Mouse (Mus musculus) right cerebral cortex, postnatal 36 days (tissue): Measurements from ENCODE around the gene 1700007K13Rik.
"Not testable (repeated sequence)": the region's sequence is repeated elsewhere in the genome, so short reads cannot be mapped to it uniquely, and the experiment has no call there.

Experiments
- DNase-seq, 2 experiments: peaks; one replicate each; pipeline ENCODE4 v3.0.0; 2022; ENCODE audit warnings: low spot score in 2 of 2, mixed read lengths in 1 of 2

Gene 1700007K13Rik

GRCm38 (mm10) chr2:28465836-28466518 is at the start of gene 1700007K13Rik:
Gene 1700007K13Rik (minus strand): TSS chr2:28466332.
- DNase-seq = peak; percentile 64 to 85

- peak in 1 of 2 experiments; percentile 77 for DNase-seq
Measured at GRCm38 (mm10) chr2:28514489-28514888, 48.4 kb upstream of the 1700007K13Rik start.

GRCm38 (mm10) chr2:28513431-28514370 is 47.6 kb upstream of the 1700007K13Rik start:
- no peak for DNase-seq

- no peak for DNase-seq
Measured at GRCm38 (mm10) chr2:28512798-28513401, 46.8 kb upstream of the 1700007K13Rik start, which contains the start of gene Ralgds. Gene Ralgds (plus strand): TSS chr2:28513125.

DNA sequence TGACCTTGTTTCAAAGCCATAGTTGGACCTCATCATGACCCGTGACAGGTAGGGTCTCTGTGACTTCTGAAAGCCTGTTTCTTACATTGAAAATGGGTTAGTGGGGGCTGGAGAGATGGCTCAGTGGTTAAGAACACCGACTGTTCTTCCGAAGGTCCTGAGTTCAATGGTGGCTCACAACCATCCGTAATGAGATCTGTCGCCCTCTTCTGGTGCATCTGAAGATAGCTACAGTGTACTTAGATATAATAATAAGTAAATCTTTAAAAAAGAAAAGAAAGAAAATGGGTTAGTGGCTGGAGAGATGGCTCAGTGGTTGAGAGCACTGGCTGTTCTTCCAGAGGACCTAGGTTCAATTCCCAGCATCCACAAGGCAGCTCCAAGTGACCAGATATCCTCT is 45.5 kb upstream of the 1700007K13Rik start:
- DNase-seq = peak in 1 of 2 experiments; percentile 0

- DNase-seq = no peak
Measured at GRCm38 (mm10) chr2:28506291-28506690, 40.2 kb upstream of the 1700007K13Rik start.

- no peak for DNase-seq
Measured at GRCm38 (mm10) chr2:28505795-28506194, 39.7 kb upstream of the 1700007K13Rik start, which contains the start of gene Gm10134. Gene Gm10134 (plus strand): TSS chr2:28506095.

DNA sequence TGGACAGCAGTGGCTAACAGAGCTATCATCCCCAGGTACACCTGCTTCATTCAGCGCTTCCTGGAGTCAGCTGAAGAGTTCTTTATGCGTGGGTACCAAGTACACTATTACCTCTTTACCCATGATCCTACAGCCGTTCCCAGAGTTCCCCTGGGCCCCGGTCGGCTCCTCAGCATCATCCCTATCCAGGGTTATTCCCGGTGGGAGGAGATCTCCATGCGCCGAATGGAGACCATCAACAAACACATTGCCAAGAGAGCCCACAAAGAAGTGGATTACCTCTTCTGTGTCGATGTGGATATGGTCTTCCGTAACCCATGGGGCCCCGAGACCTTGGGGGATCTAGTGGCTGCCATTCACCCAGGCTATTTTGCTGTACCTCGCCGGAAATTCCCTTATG is 38.5 kb upstream of the 1700007K13Rik start:
- DNase-seq = no peak

- no peak for DNase-seq
Measured at GRCm38 (mm10) chr2:28502987-28503386, 36.9 kb upstream of the 1700007K13Rik start.

DNA sequence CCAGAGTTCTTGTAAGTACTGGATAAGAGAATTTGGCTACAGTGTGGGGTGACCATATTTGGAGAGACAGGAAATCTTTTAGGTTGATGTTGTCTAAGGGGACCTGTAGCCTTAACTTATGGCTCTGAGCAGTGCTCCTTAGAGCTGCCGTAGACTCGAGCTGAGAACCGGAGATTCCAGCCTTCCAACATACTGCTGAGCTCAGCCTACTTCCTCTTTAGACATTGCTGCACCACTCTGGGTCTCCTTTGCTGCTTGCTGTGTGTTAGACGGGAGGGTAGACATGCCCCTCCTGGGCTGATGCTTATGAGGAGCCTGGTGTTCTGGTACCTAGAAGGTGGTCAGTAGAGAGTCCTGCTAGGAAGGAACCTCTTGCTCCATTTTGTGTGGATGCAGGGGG is 32.3 kb upstream of the 1700007K13Rik start:
- no peak for DNase-seq

DNA sequence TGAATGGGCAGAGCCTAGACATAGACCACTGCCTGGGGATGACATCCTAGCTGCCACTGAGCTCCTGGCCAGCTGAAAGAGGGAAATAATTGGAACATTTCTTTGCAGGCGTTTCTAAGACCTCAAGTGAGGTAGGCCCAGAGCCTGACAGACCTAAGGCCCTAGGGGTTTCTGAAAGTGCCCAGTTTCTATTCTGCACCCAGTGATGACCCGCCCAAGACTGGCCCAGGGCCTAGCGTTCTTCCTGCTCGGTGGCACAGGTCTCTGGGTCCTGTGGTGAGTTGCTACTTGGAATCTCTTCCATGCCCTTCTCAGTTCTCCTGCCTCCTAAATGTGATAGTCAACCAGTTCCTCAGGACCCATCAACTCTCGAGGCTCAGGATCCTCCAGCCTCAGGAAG is 31.4 kb upstream of the 1700007K13Rik start:
- no peak for DNase-seq

- DNase-seq = no peak
Measured at GRCm38 (mm10) chr2:28496671-28497070, 30.5 kb upstream of the 1700007K13Rik start, which contains the start of gene Gbgt1. Gene Gbgt1 (plus strand): TSS chr2:28496891.

DNA sequence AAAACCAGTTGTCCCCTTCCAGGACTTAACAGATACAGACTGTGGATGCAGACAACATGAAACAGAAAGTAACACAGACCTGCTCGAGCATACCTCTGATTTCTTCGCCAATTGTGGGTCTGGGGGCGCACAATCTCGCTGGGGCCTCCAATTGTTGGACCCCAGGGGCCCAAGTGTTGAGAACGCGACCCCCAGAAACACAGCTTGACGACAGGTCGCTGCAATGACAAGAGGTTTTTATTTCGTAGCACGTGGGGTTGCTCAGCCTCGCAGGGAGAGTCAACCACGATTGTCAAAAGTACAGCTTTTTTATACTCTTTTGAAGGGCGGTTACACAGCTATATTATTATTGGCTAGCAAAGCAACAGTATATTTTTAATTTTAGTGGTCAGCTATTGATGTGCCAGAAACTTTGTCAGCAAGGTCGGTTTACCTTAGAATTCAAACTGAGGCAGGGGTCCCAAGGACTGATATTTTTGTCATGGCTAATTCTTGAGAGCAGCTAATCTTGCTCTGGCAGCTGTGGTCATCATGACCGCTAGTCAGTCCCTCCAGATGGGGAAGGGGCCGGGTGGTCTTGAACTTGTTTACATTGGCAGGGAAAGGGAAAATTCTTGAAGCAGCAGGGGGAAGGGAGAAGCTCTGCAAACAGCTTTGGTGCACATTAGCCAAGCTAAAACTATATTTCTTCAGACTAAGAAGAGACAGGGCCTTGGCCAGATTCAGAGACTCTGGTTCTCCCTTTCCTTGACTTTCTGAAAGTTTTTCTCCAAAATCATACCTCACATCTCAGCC is 29.9 kb upstream of the 1700007K13Rik start:
- no peak for DNase-seq

DNA sequence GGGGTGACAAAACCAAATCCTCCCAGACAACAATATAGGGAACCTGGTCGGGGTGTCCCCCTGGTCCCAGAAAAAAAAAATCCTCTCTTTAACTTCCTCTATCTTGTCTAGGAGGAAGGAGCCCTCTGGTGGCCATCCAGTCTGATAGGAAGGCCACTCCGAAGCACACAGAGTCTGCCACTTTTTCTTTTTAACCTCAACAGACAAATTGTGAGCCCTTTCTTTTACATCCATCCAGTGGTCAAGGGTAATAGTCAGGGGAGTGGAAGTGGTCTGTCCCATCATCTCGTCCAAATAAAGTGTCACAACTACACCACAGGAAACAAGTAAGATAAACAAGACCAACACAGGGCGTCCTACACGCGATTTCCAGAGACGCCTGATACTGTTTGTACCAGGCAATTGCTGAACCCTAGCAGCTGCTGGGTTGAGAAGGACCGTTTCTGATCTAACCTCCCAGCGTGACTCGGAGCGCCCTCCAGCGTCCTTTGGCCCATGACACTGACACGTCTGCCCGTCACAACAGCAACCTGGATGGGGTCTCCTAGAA is 29.1 kb upstream of the 1700007K13Rik start:
- no peak for DNase-seq

- DNase-seq = no peak
Measured at GRCm38 (mm10) chr2:28494521-28494920, 28.4 kb upstream of the 1700007K13Rik start.

DNA sequence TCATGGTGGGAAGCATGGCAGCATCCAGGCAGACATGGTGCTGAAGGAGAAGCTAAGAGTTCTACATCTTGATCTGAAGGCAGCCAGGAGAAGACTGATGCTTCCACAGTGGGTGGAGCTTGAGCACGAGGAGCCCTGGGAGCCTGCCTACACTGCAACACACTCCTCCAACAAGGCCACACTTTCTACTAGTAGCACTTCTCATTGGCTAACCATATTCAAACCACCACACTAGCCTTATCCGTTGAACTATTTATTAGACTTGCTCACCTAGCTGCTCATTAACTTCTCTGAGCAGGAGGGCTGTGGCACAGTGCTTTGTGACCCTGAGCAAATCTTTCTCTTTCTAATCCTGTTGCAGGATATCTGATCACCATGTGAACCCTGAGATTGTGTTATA is 17.7 kb upstream of the 1700007K13Rik start:
- DNase-seq = no peak

DNA sequence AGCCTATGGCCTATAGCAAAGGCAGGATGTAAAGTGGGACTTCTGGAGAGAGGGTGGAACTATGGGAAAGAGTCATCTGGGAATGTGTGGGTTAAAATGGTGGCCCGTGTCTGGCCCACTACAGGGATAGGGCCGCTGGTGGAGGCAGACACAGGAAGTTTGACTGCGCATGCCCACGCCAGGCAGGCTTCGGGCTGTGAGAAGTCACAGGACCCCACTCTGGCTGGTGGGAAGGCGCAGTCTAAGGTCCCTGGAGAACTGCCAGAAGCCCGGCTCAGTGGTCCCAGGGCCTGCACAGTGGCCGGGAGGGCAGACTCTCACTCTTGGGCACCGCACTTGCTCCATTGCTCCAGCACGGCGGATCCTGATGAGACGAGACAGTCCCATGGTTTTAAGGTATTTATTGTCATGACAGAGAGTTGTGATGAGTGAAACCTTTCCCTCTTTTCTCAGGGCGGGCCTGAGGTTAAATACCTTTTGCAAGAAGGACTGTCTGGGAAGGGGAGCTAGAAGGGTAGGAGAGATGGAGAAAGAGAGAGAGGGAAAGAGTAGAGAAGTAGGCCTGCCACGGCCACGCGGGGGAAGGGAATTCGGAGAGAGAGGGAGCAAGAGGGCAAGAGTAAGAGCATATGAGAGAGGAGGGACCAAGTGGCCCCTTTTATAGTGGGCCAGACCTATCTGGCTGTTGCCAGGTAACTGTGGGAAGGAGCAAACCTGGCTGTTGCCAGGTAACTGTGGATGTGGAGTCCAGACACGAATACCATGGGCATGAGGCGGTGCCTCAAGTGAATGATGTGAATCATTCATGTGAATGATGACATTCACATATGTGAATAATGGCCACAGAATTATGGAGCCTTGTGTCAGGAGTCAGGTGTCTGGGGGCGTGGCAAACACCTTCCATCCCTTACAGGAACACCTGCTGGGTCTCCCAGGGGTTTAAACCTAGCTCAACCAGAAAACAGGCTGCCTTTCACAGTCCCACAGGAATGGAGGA is 13.4 kb upstream of the 1700007K13Rik start:
- DNase-seq = no peak

- DNase-seq = not testable (repeated sequence)
Measured at GRCm38 (mm10) chr2:28477993-28478392, 11.9 kb upstream of the 1700007K13Rik start.

GRCm38 (mm10) chr2:28472011-28472410 is 5.9 kb upstream of the 1700007K13Rik start:
- DNase-seq = not testable (repeated sequence)

- DNase-seq = no peak
Measured at GRCm38 (mm10) chr2:28470591-28470990, 4.5 kb upstream of the 1700007K13Rik start.
